Mouse (Mus musculus): ENCODE results near the gene Gm15262. TPM values are rescaled to one million over a fixed set of nuclear protein-coding genes. Genes with fewer than 3 reads are reported as not detected.
"Not testable (repeated sequence)": the region's sequence is repeated elsewhere in the genome, so short reads cannot be mapped to it uniquely, and the experiment has no call there.

Gm15262 gene
- polyA plus RNA-seq (2012; ENCODE audit: insufficient read depth, insufficient read length, missing spikeins) = not detected in 2 replicates

GRCm38 (mm10) chrX:161287156-161287555 is at the start of gene Gm15262:
TSS of gene Gm15262 (plus strand) at chrX:161287456.
- H3K4me3 ChIP-seq (ENCODE audit: insufficient read depth, low read depth, low read length); H3K4me1 ChIP-seq (ENCODE audit: control insufficient read depth, insufficient read depth, insufficient read length, low read length); H3K27ac ChIP-seq (replicated peaks; ENCODE audit: low read depth, low read length): not testable (repeated sequence)

GRCm38 (mm10) chrX:161308131-161308530 is 20.9 kb downstream of the Gm15262 start:
- H3K27ac ChIP-seq (replicated peaks; ENCODE audit: low read depth, low read length) = no peak overlapping the region
- no peaks in the 10 kb centered on the region for H3K4me1 ChIP-seq (ENCODE audit: control insufficient read depth, insufficient read depth, insufficient read length, low read length)
- H3K4me3 ChIP-seq (ENCODE audit: insufficient read depth, low read depth, low read length) = no peak overlapping the region

GRCm38 (mm10) chrX:161316443-161316842 is 29.2 kb downstream of the Gm15262 start:
- no peaks in the 10 kb centered on the region for H3K4me1 ChIP-seq (ENCODE audit: control insufficient read depth, insufficient read depth, insufficient read length, low read length)
- H3K27ac ChIP-seq (replicated peaks; ENCODE audit: low read depth, low read length) = no peak overlapping the region
- H3K4me3 ChIP-seq (ENCODE audit: insufficient read depth, low read depth, low read length) = no peak overlapping the region

GRCm38 (mm10) chrX:161370927-161371326 is 83.7 kb downstream of the Gm15262 start:
- no peak overlapping the region for H3K27ac ChIP-seq (replicated peaks; ENCODE audit: low read depth, low read length)
- H3K4me1 ChIP-seq (ENCODE audit: control insufficient read depth, insufficient read depth, insufficient read length, low read length) = no peaks in the 10 kb centered on the region
- H3K4me3 ChIP-seq (ENCODE audit: insufficient read depth, low read depth, low read length) = no peak overlapping the region

GRCm38 (mm10) chrX:161371461-161371860 is 84.2 kb downstream of the Gm15262 start:
- Histone ChIP-seq H3K27ac (replicated peaks; ENCODE audit: low read depth, low read length) (no peak overlapping the region), H3K4me3 (ENCODE audit: insufficient read depth, low read depth, low read length) (no peak overlapping the region), H3K4me1 (ENCODE audit: control insufficient read depth, insufficient read depth, insufficient read length, low read length) (no peaks in the 10 kb centered on the region)

- Histone ChIP-seq H3K4me1 (ENCODE audit: control insufficient read depth, insufficient read depth, insufficient read length, low read length) (no peaks in the 10 kb centered on the region), H3K27ac (replicated peaks; ENCODE audit: low read depth, low read length) (no peak overlapping the region), H3K4me3 (ENCODE audit: insufficient read depth, low read depth, low read length) (no peak overlapping the region)
Observed at GRCm38 (mm10) chrX:161375568-161375967, 88.3 kb downstream of the Gm15262 start.

- no peak overlapping the region for H3K4me3 ChIP-seq (ENCODE audit: insufficient read depth, low read depth, low read length)
- no peaks in the 10 kb centered on the region for H3K4me1 ChIP-seq (ENCODE audit: control insufficient read depth, insufficient read depth, insufficient read length, low read length)
- H3K27ac ChIP-seq (replicated peaks; ENCODE audit: low read depth, low read length) = no peak overlapping the region
Observed at GRCm38 (mm10) chrX:161385791-161386190, 98.5 kb downstream of the Gm15262 start.

GRCm38 (mm10) chrX:161387942-161388341 is 100.7 kb downstream of the Gm15262 start:
- Histone ChIP-seq H3K27ac (replicated peaks; ENCODE audit: low read depth, low read length) (no peak overlapping the region), H3K4me3 (ENCODE audit: insufficient read depth, low read depth, low read length) (no peak overlapping the region)

GRCm38 (mm10) chrX:161399110-161399509 is 111.9 kb downstream of the Gm15262 start:
- Histone ChIP-seq H3K27ac (replicated peaks; ENCODE audit: low read depth, low read length) (no peak overlapping the region), H3K4me3 (ENCODE audit: insufficient read depth, low read depth, low read length) (no peak overlapping the region), H3K4me1 (ENCODE audit: control insufficient read depth, insufficient read depth, insufficient read length, low read length) (no peaks in the 10 kb centered on the region)

More at GRCm38 (mm10) chrX:161387942-161388341, 100.7 kb downstream of the Gm15262 start:
- H3K4me1 ChIP-seq (ENCODE audit: control insufficient read depth, insufficient read depth, insufficient read length, low read length) = no peaks in the 10 kb centered on the region

GRCm38 (mm10) chrX:161411151-161411550 is 123.9 kb downstream of the Gm15262 start:
- no peak overlapping the region for H3K4me3 ChIP-seq (ENCODE audit: insufficient read depth, low read depth, low read length)
- H3K27ac ChIP-seq (replicated peaks; ENCODE audit: low read depth, low read length) = no peak overlapping the region
- H3K4me1 ChIP-seq (ENCODE audit: control insufficient read depth, insufficient read depth, insufficient read length, low read length) = no peaks in the 10 kb centered on the region

Other genes with a start within 250 kb of the Gm15262 start
- not detected in 2 replicates for gene Scml2, start 170.3 kb upstream of the Gm15262 start, polyA plus RNA-seq (2012; ENCODE audit: insufficient read depth, insufficient read length, missing spikeins)